Mouse (Mus musculus) layer of hippocampus, adult 2 months (tissue): ENCODE measurements around the gene Hapln2. TPM values are rescaled to one million over a fixed set of nuclear protein-coding genes. Genes with fewer than 3 reads are reported as not detected.

Source experiments
- DNase-seq, 2 experiments: peaks; one replicate each; pipeline ENCODE4 v3.0.0; 2022; ENCODE audit warnings: low spot score in 2 of 2
- H3K27ac ChIP-seq: fragments of 200-600 bp; 2 replicates; pipeline ENCODE4 v1.8.1; 2022
- H3K4me3 ChIP-seq: fragments of 200-600 bp; 2 replicates; pipeline ENCODE4 v1.8.1; 2022; ENCODE audit warnings: mild to moderate bottlenecking
- CTCF ChIP-seq: fragments of 200-600 bp; conservative IDR thresholded peaks from 2 replicates; pipeline ENCODE4 v1.8.1; 2022; ENCODE audit warnings: antibody characterized with exemption, mild to moderate bottlenecking, moderate library complexity
- total RNA-seq, 2 experiments: library from RNA; stranded (reverse); gene quantifications; 2 replicates each; pipeline ENCODE4 v1.2.3; 2021

Gene Hapln2
- total RNA-seq, 2 experiments from 2014 or later = 16.2 to 16.5 TPM

DNA sequence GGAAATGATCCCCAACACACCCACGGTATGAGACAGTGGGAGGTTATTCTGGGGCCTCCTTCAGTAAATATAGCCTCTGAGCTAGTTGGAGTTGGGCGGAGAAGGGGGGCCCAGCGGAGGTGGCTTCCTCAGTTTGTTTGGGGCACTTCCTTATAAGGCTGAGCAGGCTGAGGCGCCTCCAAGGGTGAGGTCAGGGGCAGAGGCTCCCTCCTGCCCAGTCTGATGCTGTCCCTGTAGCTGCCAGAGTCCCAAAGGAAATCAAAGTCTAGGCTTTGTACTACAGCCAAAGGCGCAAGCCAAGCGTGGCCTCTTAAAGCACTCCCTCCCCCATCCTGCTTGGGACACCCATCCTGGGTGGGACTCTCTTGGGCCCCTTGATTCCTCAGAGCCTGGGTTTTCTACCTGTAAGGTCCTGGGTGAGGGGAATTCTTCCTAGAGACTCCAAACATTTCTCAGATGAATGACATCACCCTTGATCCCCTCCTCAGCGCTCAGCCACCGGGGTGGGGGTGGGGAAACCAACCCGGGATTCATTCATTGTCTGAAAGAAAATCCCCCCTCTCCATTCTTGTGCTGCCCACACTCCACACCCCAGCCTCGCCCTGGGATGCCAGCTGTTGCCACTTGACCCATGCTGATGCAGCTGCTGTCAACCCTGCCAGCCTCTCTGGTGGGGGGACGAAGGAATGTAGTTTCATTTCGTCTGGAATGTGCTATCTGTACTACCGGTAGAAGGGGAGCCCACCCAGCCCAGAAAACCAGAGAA lies 44.4 kb downstream of the Hapln2 start:
- no peak for DNase-seq
- Histone ChIP-seq H3K27ac (peak overlapping the region; percentile 78; the same call in 1 of the 2 replicates), H3K4me3 (no peak overlapping the region)
- no peak for TF ChIP-seq CTCF

DNA sequence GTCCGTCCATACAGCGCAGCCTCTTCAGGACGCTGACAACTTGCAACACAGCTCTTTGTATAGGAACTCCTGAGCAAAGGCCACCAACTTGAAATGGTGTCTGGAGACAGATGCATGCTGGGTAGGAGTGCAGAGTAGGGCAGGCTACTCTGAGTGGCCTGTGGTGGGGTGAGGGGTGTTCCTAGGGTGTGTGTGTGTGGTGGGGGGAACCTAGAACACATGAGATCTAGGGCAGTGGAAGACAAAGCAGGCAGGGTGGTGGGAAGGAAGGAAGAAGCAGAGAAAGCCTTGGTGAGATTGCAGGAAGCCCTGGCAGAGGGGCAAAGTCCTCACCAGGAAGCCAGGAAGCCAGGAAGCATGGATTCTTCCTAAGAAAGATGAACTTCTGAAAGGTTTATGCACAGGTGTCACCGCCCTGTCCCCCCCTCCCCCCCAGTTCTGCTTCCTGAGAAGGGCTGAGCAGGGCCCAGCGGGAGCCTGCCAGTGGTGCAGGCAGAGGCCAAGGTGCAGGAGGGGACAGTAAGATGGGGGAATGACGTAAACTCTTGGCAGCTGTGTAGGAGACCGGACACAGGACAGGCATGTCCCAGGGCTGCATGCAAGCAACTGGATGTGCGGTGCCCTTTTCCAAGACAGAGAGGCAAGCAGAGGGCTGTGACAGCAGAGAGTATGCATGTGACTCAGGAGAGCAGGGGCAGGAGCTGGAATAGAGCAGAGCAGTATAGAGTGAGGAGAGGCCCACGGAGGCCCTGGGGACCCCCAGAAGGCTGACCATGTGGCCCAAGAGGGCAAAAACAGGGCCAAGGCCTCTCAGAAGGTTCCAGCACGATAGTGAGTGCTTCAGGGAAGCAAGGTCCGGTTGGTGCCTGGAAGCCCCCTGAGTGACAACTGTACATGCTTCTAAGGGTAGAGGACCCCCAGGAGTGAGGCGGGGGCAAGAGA lies 45.2 kb downstream of the Hapln2 start:
- Histone ChIP-seq H3K4me3 (no peak overlapping the region), H3K27ac (peak overlapping the region; percentile 78; the same call in 1 of the 2 replicates)
- DNase-seq = no peak
- no peak for TF ChIP-seq CTCF

DNA sequence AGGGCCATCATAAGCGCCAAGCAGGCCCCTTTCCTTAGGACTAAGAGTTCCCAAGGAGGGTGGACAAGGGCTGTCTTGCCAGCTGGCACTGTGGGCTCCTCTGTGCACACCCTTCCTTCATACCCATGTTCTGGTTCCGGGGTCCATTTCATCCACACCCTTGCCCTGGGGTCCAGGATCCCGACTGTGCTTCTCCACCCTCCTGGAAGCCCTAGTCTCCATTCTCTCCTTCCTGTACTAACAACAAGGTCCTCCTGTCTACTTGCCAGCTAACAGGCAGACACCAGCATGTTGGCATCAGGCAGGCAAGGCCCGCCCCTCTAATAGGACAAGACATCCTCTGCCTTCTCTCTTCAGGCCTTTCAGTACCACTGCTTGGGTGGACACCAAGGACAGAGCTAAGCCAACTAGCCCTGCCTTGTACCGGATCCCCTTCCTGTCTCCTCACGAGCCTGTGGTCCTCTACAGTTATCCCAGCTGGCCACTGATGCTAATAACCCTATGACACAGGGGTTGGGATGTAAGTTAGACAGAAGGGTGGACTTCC lies 46.1 kb downstream of the Hapln2 start:
- H3K4me3 ChIP-seq = no peak overlapping the region
- DNase-seq = no peak
- H3K27ac ChIP-seq = no peak overlapping the region; the same call in 1 of the 2 replicates
- no peak for TF ChIP-seq CTCF

- no peak for TF ChIP-seq CTCF
- Histone ChIP-seq H3K4me3 (no peak overlapping the region), H3K27ac (no peak overlapping the region)
- DNase-seq = no peak
Observed at GRCm38 (mm10) chr3:87980728-87981127, 46.7 kb downstream of the Hapln2 start.

GRCm38 (mm10) chr3:87980085-87980484 lies 47.3 kb downstream of the Hapln2 start:
- DNase-seq = no peak
- TF ChIP-seq CTCF = no peak
- no peak overlapping the region for H3K4me3 ChIP-seq
- H3K27ac ChIP-seq = no peak overlapping the region

- no peak overlapping the region for H3K27ac ChIP-seq
- no peak for DNase-seq
- no peak for TF ChIP-seq CTCF
- H3K4me3 ChIP-seq = no peak overlapping the region
Observed at GRCm38 (mm10) chr3:87979493-87979892, 47.9 kb downstream of the Hapln2 start.

- no peak for TF ChIP-seq CTCF
- Histone ChIP-seq H3K27ac (no peak overlapping the region), H3K4me3 (no peak overlapping the region)
- DNase-seq = no peak
Observed at GRCm38 (mm10) chr3:87974381-87974987, 52.9 kb downstream of the Hapln2 start.

- no peak overlapping the region; the same call in 1 of the 2 replicates for H3K4me3 ChIP-seq
- no peak for DNase-seq
- H3K27ac ChIP-seq = no peak overlapping the region
- TF ChIP-seq CTCF = no peak
Observed at GRCm38 (mm10) chr3:87973593-87974380, 53.6 kb downstream of the Hapln2 start.

- no peak overlapping the region for H3K27ac ChIP-seq
- peak overlapping the region; percentile 49 for H3K4me3 ChIP-seq
- TF ChIP-seq CTCF = no peak
- DNase-seq = no peak
Observed at GRCm38 (mm10) chr3:87972776-87973175, 54.6 kb downstream of the Hapln2 start.

DNA sequence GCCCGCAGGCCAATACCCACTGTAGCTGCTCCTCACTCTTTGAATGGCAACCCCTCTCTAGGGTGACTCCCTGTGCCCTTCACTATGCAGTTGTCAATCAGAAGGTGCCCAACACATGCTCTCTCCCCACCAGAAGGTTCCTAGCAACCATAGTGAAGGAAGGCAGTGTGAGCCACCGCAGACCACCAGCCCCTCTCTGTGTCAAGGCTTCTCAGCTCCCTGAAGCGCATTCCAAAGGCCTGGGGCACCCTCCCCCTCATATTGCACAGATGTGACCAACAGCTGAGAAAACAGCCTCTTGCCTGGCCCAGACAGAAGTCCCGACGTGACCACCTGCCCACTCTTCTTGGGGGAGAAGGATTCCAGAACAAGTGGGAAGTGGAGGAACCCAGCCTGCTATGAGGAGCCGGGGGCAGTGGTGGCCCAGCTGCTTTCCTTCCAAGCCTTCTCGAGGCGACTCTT lies 55.1 kb downstream of the Hapln2 start:
- no peak for TF ChIP-seq CTCF
- H3K27ac ChIP-seq = 0 out of 2 replicates have a peak overlapping the region, but pooled peaks have one; percentile 67

More for the DNA sequence above, 55.1 kb downstream of the Hapln2 start:
- no peak for DNase-seq
- peak overlapping the region; percentile 49 for H3K4me3 ChIP-seq

Other genes with a start within 250 kb of the Hapln2 start
- gene Ntrk1, start 232.4 kb downstream of the Hapln2 start, total RNA-seq = under 1 TPM; 0.13 to 0.27 TPM
- gene Insrr, start 230.6 kb downstream of the Hapln2 start, total RNA-seq = under 1 TPM; 0.18 to 0.39 TPM
- gene Pear1, start 203.3 kb downstream of the Hapln2 start, total RNA-seq = 10 to 100 TPM in 1 of 2 experiments, 1 to 10 TPM in 1; 9.2 to 13.1 TPM
- not detected for gene Sh2d2a, start 180.8 kb downstream of the Hapln2 start, total RNA-seq
- 10 to 100 TPM; 58.0 to 60.0 TPM for gene Prcc, start 142.0 kb downstream of the Hapln2 start, total RNA-seq
- 100 to 1,000 TPM; 140 to 146 TPM for gene Hdgf, start 121.3 kb downstream of the Hapln2 start, total RNA-seq
- gene Mrpl24, start 108.1 kb downstream of the Hapln2 start, total RNA-seq = 10 to 100 TPM; 54.3 to 55.1 TPM
- 10 to 100 TPM; 14.2 to 15.8 TPM for gene Isg20l2, start 97.3 kb downstream of the Hapln2 start, total RNA-seq
- 10 to 100 TPM; 24.7 to 27.4 TPM for gene Rrnad1, start 96.9 kb downstream of the Hapln2 start, total RNA-seq
- gene Crabp2, start 78.9 kb downstream of the Hapln2 start, total RNA-seq = 1 to 10 TPM; 1.6 to 3.7 TPM
- gene Nes, start 56.5 kb downstream of the Hapln2 start, total RNA-seq = 1 to 10 TPM; 4.0 to 4.8 TPM
- 100 to 1,000 TPM; 309 to 328 TPM for gene Bcan, start 27.4 kb downstream of the Hapln2 start, total RNA-seq
- gene Gpatch4, start 15.5 kb upstream of the Hapln2 start, total RNA-seq = 10 to 100 TPM; 15.0 to 16.5 TPM
- 10 to 100 TPM; 79.2 to 81.8 TPM for gene Naxe, start 30.9 kb upstream of the Hapln2 start, total RNA-seq
- not detected for gene Ttc24, start 50.7 kb upstream of the Hapln2 start, total RNA-seq
- gene Iqgap3, start 54.4 kb upstream of the Hapln2 start, total RNA-seq = under 1 TPM; 0.25 to 0.59 TPM
- 100 to 1,000 TPM; 206 to 210 TPM for gene Mef2d, start 114.8 kb upstream of the Hapln2 start, total RNA-seq
- gene Rhbg, start 227.1 kb upstream of the Hapln2 start, total RNA-seq = not detected